Mouse (Mus musculus) hindbrain, embryonic 13.5 days (tissue): ENCODE measurements around the gene Pltp. TPM values are rescaled to one million over a fixed set of nuclear protein-coding genes. Genes with fewer than 3 reads are reported as not detected.
"Not testable (repeated sequence)": the region's sequence is repeated elsewhere in the genome, so short reads cannot be mapped to it uniquely, and the experiment has no call there.

Experiments used
- ATAC-seq: fragments of 200-750 bp; cut with Nextera tagmentation; 2 replicates; pipeline ENCODE4 v1.8.0; 2017; ENCODE audit warnings: moderate TSS enrichment; ENCODE audit not compliant: low FRiP score
- H3K27ac ChIP-seq: fragments of 300-500 bp; sonication (generic); 2 replicates; pipeline ENCODE4 v1.5.1; 2015; ENCODE audit warnings: inconsistent platforms, mild to moderate bottlenecking, moderate library complexity
- H3K27me3 ChIP-seq: fragments of 300-500 bp; sonication (generic); 2 replicates; pipeline ENCODE4 v1.6.1; 2015; ENCODE audit warnings: mild to moderate bottlenecking, inconsistent platforms
- H3K36me3 ChIP-seq: fragments of 300-500 bp; sonication (generic); 2 replicates; pipeline ENCODE4 v1.6.1; 2015; ENCODE audit warnings: mild to moderate bottlenecking, inconsistent platforms
- H3K4me1 ChIP-seq: fragments of 300-500 bp; sonication (generic); replicated peaks from 2 replicates; pipeline ENCODE4 v1.6.1; 2015; ENCODE audit warnings: inconsistent platforms
- H3K4me2 ChIP-seq: fragments of 300-500 bp; sonication (generic); 2 replicates; pipeline ENCODE4 v1.6.1; 2015; ENCODE audit warnings: inconsistent platforms, mild to moderate bottlenecking, moderate library complexity
- H3K4me3 ChIP-seq: fragments of 300-500 bp; sonication (generic); 2 replicates; pipeline ENCODE4 v1.5.1; 2015; ENCODE audit warnings: mild to moderate bottlenecking, inconsistent platforms
- H3K9ac ChIP-seq: fragments of 300-500 bp; sonication (generic); 2 replicates; pipeline ENCODE4 v1.6.1; 2015; ENCODE audit warnings: mild to moderate bottlenecking, inconsistent platforms
- H3K9me3 ChIP-seq: fragments of 300-500 bp; sonication (generic); 2 replicates; pipeline ENCODE4 v1.6.1; 2016; ENCODE audit warnings: inconsistent platforms
- WGBS: fragments of 180-500 bp; shearing (Covaris S2); methylation state at CpG from one replicate; pipeline ENCODE4 v1.1.7; 2015; 5-methylcytosine and 5-hydroxymethylcytosine counted together
- polyA plus RNA-seq: library from polyadenylated mRNA; unstranded; fragments of >200 nt; fragmentation: Nextera tagmentation; extraction: Ambion mirVana; gene quantifications from 2 replicates; pipeline ENCODE4 v1.2.1, GENCODE M21; 2015

The Pltp gene
- polyA plus RNA-seq, 1 experiment from 2014 or later: 127 TPM

DNA sequence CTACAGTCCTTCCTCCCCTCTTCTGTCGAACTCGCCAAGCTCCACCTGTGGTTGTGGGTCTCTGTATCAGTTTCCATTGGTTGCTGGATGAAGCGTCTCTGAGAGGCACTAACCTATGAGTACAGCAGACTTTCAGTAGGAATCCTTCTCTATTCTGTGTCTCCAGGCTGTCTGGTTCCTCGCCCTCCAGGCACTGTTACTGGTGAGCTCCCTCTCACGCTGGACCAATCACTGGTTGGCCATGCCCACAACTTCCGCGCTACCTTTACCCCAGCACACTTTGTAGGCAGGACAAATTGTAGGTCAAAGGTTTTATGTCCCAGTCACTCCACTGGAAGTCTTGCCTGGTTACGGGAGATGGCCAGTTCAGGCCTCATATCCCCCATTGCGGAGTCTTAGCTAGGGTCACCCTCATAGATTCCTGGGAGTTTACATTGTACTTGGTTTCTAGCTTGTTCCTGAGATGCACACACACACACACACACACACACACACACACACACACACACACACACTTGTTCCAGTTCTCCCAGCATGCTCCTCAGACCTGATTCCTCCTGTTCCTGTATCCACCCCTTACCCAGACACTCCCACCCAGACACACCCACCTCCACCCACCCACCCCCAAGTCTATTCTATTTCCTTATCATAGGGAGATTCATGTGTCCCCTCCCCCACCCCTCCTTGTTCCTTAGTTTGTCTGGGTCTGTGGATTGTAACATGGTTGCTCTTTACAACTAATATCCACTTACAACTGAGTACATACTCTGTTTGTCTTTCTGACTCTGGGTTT lies 2.3 kb upstream of the Pltp start:
- H3K4me1 ChIP-seq: peaks cover 32% of the 10 kb centered on the region
- no peak overlapping the region for H3K9ac ChIP-seq
- WGBS: 67% methylated on average over 9 of the region's 9 CpGs
- H3K9me3 ChIP-seq: no peaks in the 10 kb centered on the region
- H3K36me3 ChIP-seq: no peaks in the 10 kb centered on the region
- no peak overlapping the region for H3K4me3 ChIP-seq
- H3K27me3 ChIP-seq: peaks cover 55% of the 10 kb centered on the region
- no peak overlapping the region for H3K4me2 ChIP-seq
- no peak overlapping the region for H3K27ac ChIP-seq
- ATAC-seq: no peak

GRCm38 (mm10) chr2:164859155-164859554 lies 1.6 kb upstream of the Pltp start:
- no peak overlapping the region for H3K9ac ChIP-seq
- no peak overlapping the region for H3K27ac ChIP-seq
- no peak overlapping the region for H3K4me2 ChIP-seq
- H3K4me1 ChIP-seq: peaks cover 32% of the 10 kb centered on the region
- H3K27me3 ChIP-seq: peaks cover 59% of the 10 kb centered on the region
- 79% methylated on average over 2 of the region's 2 CpGs for WGBS
- H3K36me3 ChIP-seq: no peaks in the 10 kb centered on the region
- H3K9me3 ChIP-seq: no peaks in the 10 kb centered on the region
- H3K4me3 ChIP-seq: no peak overlapping the region
- ATAC-seq: no peak

DNA sequence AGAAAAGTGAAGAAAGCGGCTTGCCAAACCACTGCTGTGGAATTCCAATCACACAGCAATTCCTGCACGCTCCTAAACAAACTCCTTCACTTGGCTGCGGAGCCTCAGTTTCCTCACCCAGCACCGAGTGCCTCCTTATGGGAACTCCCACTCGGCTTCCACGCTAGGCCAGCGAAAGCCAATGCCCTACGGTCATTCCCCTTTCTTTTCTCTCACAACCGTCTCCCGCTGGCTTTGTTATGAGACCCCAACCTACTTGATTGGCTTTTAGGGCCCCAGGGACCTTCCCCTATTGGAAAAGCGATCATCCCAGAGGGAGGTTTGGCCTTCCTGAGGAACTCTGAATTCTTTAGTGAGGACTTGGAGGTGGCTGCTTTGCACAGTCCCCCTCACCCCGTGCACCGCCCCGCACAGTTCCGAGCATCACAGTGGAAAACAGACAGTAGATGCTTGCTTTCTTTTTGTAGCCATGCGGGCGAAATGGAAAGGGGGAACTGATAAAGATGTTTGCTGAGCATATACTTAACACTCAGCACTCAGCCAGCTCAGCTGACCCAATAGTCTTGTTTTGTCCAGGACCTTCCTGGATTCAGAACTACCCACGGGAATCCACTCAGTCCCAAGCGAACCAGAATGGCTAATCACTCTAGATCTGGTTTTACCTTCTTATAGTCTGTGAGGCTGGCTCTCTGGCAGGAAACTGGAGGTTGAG lies 487 bp upstream of the Pltp start:
- peak; percentile 34; the same call in 1 of the 2 replicates for ATAC-seq
- Histone ChIP-seq H3K27ac (peak overlapping the region; percentile 58; the same call in 1 of the 2 replicates), H3K36me3 (no peaks in the 10 kb centered on the region), H3K4me1 (peaks cover 32% of the 10 kb centered on the region), H3K27me3 (peaks cover 59% of the 10 kb centered on the region), H3K9me3 (no peaks in the 10 kb centered on the region), H3K4me3 (peak overlapping the region; percentile 49), H3K4me2 (peak overlapping the region; percentile 87), H3K9ac (peak overlapping the region; percentile 63)
- 2% methylated on average over 19 of the region's 19 CpGs for WGBS

DNA sequence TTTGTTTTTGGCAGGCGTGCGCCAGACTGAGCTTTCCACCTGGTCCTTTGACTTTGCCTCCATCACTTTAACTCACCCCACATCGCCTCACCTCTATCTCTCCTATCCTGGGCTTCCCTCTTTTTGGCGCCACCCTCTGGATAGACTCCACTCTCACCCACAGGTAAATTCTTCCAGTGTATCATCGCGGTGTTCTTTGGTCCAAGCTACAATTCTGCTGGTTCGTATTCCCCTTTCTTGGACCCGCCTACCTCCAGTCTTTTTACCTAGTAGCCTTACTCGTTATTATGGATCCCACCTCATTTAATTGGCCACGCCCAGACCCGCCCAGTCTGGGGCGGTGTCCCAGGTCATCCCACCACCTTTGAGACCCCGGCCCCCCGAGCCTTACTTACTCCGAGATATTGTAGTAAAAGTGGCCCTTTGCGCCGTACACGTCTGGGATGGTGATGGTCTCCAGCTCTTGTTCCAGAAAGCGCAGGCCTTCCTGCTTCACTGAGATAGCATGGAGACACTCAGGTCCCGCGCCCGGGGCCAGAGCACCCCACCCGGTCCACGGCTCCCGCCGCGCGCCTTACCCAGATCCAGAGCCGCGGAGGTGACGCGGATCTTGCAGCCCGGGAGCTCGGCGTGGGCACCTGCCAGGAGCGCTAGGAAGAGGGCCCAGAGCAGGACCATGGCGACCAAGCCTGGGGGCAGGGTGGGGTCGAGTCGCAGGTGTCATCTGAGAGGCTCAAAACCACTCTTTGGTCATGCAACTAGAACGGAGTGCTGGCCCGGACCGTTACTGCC lies 1.0 kb downstream of the Pltp start:
- Histone ChIP-seq H3K4me1 (peaks cover 26% of the 10 kb centered on the region), H3K27me3 (peaks cover 59% of the 10 kb centered on the region), H3K9me3 (no peaks in the 10 kb centered on the region), H3K36me3 (no peaks in the 10 kb centered on the region), H3K27ac (peak overlapping the region; percentile 58), H3K4me3 (peak overlapping the region; percentile 49), H3K4me2 (peak overlapping the region; percentile 87), H3K9ac (peak overlapping the region; percentile 63)
- WGBS: 1% methylated on average over 42 of the region's 42 CpGs
- peak; percentile 47; the same call in 1 of the 2 replicates for ATAC-seq

- Histone ChIP-seq H3K27me3 (peaks cover 54% of the 10 kb centered on the region), H3K4me1 (peaks cover 22% of the 10 kb centered on the region), H3K4me2 (peak overlapping the region; percentile 87)
- 69% methylated on average over 5 of the region's 5 CpGs for WGBS
- H3K36me3 ChIP-seq, H3K9me3 ChIP-seq, H3K4me3 ChIP-seq, H3K27ac ChIP-seq, ATAC-seq, H3K9ac ChIP-seq: not testable (repeated sequence)
Measured at GRCm38 (mm10) chr2:164855572-164855971, 1.9 kb downstream of the Pltp start.

DNA sequence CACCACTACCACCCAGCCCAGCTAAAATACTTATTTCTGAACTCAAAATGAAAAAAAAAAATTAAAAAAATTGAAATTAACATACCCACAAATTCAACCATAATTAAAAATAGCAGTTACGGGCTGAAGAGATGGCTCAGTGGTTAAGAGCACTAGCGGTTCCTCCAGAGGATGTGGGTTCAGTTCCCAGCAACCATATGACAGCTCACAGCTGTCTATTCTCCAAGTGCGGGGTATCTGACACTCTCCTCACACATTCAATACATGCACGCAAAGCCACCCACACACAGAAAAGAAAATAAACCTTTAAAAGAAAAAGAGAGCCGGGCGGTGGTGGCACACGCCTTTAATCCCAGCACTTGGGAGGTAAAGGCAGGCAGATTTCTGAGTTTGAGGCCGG lies 7.5 kb downstream of the Pltp start:
- ATAC-seq: no peak
- Histone ChIP-seq H3K9me3 (no peaks in the 10 kb centered on the region), H3K27ac (no peak overlapping the region), H3K4me2 (no peak overlapping the region), H3K27me3 (peaks cover 6% of the 10 kb centered on the region; the same call in 1 of the 2 replicates), H3K9ac (no peak overlapping the region), H3K36me3 (no peaks in the 10 kb centered on the region), H3K4me3 (no peak overlapping the region), H3K4me1 (no peaks in the 10 kb centered on the region)
- 90% methylated on average over 8 of the region's 8 CpGs for WGBS

- H3K9me3 ChIP-seq: no peaks in the 10 kb centered on the region
- no peaks in the 10 kb centered on the region for H3K27me3 ChIP-seq
- no peak overlapping the region for H3K4me3 ChIP-seq
- H3K27ac ChIP-seq: no peak overlapping the region
- no peaks in the 10 kb centered on the region for H3K4me1 ChIP-seq
- ATAC-seq: no peak
- no peak overlapping the region for H3K9ac ChIP-seq
- H3K4me2 ChIP-seq: no peak overlapping the region
- 55% methylated on average over 3 of the region's 3 CpGs for WGBS
- H3K36me3 ChIP-seq: 0 out of 2 replicates have a peak, but pooled peaks cover 2% of the 10 kb centered on the region
Measured at GRCm38 (mm10) chr2:164845782-164846181, 11.7 kb downstream of the Pltp start.

DNA sequence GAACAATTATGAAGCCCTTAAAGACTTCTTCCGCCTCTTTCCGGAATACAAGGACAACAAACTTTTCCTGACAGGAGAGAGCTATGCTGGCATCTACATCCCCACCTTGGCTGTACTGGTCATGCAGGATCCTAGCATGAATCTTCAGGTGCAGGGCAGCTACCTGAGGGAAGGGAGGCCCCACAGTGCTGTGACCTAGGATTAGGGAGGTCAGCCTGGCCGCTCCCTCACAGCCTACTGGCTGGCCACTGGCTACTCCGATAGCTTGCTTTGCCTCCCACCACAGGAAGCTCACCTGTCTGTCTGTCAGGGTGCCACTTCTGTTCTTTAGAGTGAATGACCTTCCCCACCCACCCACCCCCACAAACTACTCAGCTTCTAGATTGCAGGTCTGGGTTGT lies 22.3 kb downstream of the Pltp start:
- Histone ChIP-seq H3K36me3 (peaks cover 38% of the 10 kb centered on the region), H3K4me2 (peak overlapping the region; percentile 98), H3K4me1 (peaks cover 27% of the 10 kb centered on the region), H3K9ac (no peak overlapping the region), H3K27ac (no peak overlapping the region), H3K27me3 (no peaks in the 10 kb centered on the region), H3K4me3 (peak overlapping the region; percentile 69; the same call in 1 of the 2 replicates), H3K9me3 (no peaks in the 10 kb centered on the region)
- ATAC-seq: no peak
- 100% methylated on average over 4 of the region's 4 CpGs for WGBS

- no peak for ATAC-seq
- no peak overlapping the region; the same call in 1 of the 2 replicates for H3K27ac ChIP-seq
- H3K9ac ChIP-seq: peak overlapping the region; percentile 83
- H3K4me1 ChIP-seq: peaks cover 27% of the 10 kb centered on the region
- H3K4me3 ChIP-seq: peak overlapping the region; percentile 69
- WGBS: 50% methylated on average over 8 of the region's 8 CpGs
- peaks cover 32% of the 10 kb centered on the region for H3K36me3 ChIP-seq
- H3K9me3 ChIP-seq: no peaks in the 10 kb centered on the region
- peak overlapping the region; percentile 98 for H3K4me2 ChIP-seq
- H3K27me3 ChIP-seq: no peaks in the 10 kb centered on the region
Measured at GRCm38 (mm10) chr2:164834531-164834930, 23.0 kb downstream of the Pltp start.

GRCm38 (mm10) chr2:164833314-164833959 lies 24.1 kb downstream of the Pltp start, which contains the start of gene Neurl2:
Neurl2 (minus strand) TSS chr2:164833456.
- H3K27me3 ChIP-seq: no peaks in the 10 kb centered on the region
- H3K9me3 ChIP-seq: no peaks in the 10 kb centered on the region
- H3K9ac ChIP-seq: peak within 1 kb of the TSS; percentile 83
- peaks cover 27% of the 10 kb centered on the region for H3K4me1 ChIP-seq
- H3K4me2 ChIP-seq: peak within 1 kb of the TSS; percentile 98
- WGBS: under 1% methylated on average over 31 of the region's 31 CpGs
- peaks cover 28% of the 10 kb centered on the region for H3K36me3 ChIP-seq
- ATAC-seq: peak; percentile 78
- peak within 1 kb of the TSS; percentile 73 for H3K27ac ChIP-seq
- H3K4me3 ChIP-seq: peak within 1 kb of the TSS; percentile 69

- peak within 1 kb of the TSS; percentile 73 for H3K27ac ChIP-seq
- no peaks in the 10 kb centered on the region for H3K27me3 ChIP-seq
- H3K4me3 ChIP-seq: peak within 1 kb of the TSS; percentile 69
- WGBS: 2% methylated on average over 35 of the region's 35 CpGs
- peak within 1 kb of the TSS; percentile 83 for H3K9ac ChIP-seq
- ATAC-seq: peak; percentile 62
- H3K36me3 ChIP-seq: peaks cover 28% of the 10 kb centered on the region
- no peaks in the 10 kb centered on the region for H3K9me3 ChIP-seq
- H3K4me2 ChIP-seq: peak within 1 kb of the TSS; percentile 98
- peaks cover 27% of the 10 kb centered on the region for H3K4me1 ChIP-seq
Measured at GRCm38 (mm10) chr2:164832748-164833301, 24.7 kb downstream of the Pltp start, which contains the start of gene Ctsa. Ctsa (plus strand) TSS chr2:164832873.
